Mouse (Mus musculus) liver, adult 2 months (tissue): ENCODE measurements around the gene Zc3hc1.

Source experiments
- CTCF ChIP-seq: fragments of 200-500 bp; IDR thresholded peaks from 2 replicates; pipeline ENCODE4 v1.5.1; 2011; ENCODE audit warnings: low read depth, low read length, control low read depth
- POLR2A ChIP-seq: fragments of 200-500 bp; IDR thresholded peaks from 2 replicates; pipeline ENCODE4 v1.6.1; 2011; ENCODE audit warnings: low read length, control low read depth; ENCODE audit not compliant: insufficient read depth; ENCODE audit errors: extremely low read depth

- TF ChIP-seq CTCF (no peak), POLR2A (no peak)
Observed at GRCm38 (mm10) chr6:30340231-30340873, 50.5 kb downstream of the Zc3hc1 start.
